Mouse (Mus musculus) brown adipose tissue, adult 24 weeks (tissue): Measurements from ENCODE around the gene Trim3. TPM values are rescaled to one million over a fixed set of nuclear protein-coding genes. Genes with fewer than 3 reads are reported as not detected.
A peak's percentile ranks its signal among the peaks of the same experiment; 100 is the strongest.

Source experiments
- H3K27ac ChIP-seq: fragments of 200-500 bp; replicated peaks from 2 replicates; pipeline ENCODE4 v1.5.1; 2012; ENCODE audit warnings: low read depth, mild to moderate bottlenecking, low read length
- H3K4me1 ChIP-seq: fragments of 200-500 bp; 2 replicates; pipeline ENCODE4 v1.6.1; 2012; ENCODE audit warnings: low read length, mixed read lengths; ENCODE audit not compliant: control insufficient read depth, insufficient read depth, insufficient read length
- H3K4me3 ChIP-seq: fragments of 200-500 bp; 2 replicates; pipeline ENCODE4 v1.5.1; 2012; ENCODE audit warnings: low read depth, mild to moderate bottlenecking, low read length, moderate library complexity; ENCODE audit not compliant: insufficient read depth
- polyA plus RNA-seq: library from polyadenylated mRNA; stranded (reverse); fragments of >200 nt; gene quantifications from 2 replicates; pipeline ENCODE4 v1.2.4, GENCODE M21; 2012; ENCODE audit not compliant: missing spikeins, insufficient read depth, insufficient read length

Gene Trim3
- polyA plus RNA-seq, 1 experiment = 11.1 TPM

DNA sequence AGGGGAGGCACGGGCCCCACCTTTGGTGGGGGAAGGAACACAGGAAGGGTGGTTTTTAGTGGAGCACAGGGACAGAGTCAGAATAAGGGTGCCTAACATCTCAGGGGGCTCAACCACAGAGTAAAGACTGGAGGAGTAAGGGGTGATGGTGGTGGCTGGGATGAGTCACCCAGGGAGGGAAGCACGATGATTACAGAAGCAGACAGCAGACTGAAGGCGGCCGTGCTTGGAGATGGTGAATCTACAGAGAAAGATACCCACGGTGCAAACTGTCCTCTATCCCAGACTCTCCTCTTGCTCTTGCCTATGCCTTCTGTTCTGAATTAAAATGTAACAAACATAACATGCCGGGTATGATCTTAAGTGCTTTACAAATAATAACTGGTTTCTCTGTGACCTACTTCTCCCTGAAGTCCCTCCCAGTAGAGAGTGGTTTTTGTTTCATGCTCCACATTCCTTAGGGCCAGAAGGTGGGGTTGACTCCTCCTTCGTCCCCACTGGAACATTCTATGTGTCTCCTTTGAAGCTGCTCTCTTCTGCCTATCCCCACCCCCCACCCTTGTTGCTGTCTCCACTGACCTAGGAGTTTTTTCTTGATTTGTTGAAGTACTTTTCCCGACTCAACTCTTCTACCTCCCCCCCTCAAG, 11.6 kb downstream of the Trim3 start:
- Histone ChIP-seq H3K27ac (no peak overlapping the region), H3K4me1 (no peaks in the 10 kb centered on the region), H3K4me3 (no peak overlapping the region)

DNA sequence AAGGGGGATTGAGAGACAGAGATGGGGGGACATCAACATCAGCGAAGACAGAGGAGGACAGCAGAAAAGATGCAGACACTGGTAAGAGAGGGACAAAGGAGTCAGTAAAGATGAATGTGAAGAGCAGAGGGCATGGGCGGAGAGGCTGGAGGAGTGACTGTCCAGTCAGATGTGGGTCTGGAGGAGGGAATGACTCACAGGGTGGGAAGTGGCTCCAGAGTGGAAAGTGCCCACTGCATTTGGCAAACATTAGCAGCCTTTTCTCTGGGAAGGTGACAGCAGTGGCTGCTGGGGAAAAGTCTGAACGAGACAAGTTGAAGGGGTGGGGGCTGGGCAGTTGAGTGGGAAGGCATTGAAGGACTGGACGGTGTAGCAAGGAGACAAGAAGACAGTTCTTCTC, 12.3 kb downstream of the Trim3 start:
- Histone ChIP-seq H3K4me1 (no peaks in the 10 kb centered on the region), H3K27ac (no peak overlapping the region), H3K4me3 (no peak overlapping the region)

- no peak overlapping the region for H3K27ac ChIP-seq
- H3K4me3 ChIP-seq = no peak overlapping the region
- H3K4me1 ChIP-seq = no peaks in the 10 kb centered on the region
Measured at GRCm38 (mm10) chr7:105619701-105620100, 13.7 kb downstream of the Trim3 start.

GRCm38 (mm10) chr7:105617810-105618209, 15.6 kb downstream of the Trim3 start:
- no peak overlapping the region for H3K4me3 ChIP-seq

GRCm38 (mm10) chr7:105616561-105616960, 16.8 kb downstream of the Trim3 start:
- no peak overlapping the region for H3K27ac ChIP-seq
- no peak overlapping the region for H3K4me3 ChIP-seq
- H3K4me1 ChIP-seq = no peaks in the 10 kb centered on the region

More at GRCm38 (mm10) chr7:105617810-105618209, 15.6 kb downstream of the Trim3 start:
- no peak overlapping the region for H3K27ac ChIP-seq
- H3K4me1 ChIP-seq = no peaks in the 10 kb centered on the region

DNA sequence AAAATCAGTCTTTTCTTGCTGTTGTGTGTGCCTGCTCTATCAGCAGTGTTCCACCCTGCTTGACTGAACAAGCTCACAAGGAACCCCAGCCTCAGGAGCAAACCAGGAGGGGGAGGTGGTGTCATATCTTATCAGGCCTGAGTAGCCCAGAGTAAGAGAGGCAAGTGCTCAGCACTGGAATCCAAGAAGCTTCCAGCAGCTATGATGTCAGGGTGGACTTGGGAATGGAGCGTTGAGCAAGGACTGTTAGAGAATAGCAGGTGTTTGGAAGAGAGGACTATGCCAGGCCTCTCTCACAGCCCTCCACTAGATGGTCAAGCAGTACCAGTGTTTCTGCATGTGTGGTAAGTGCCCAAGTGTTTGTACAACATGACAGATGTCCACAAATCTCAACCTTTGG, 17.7 kb downstream of the Trim3 start:
- Histone ChIP-seq H3K4me1 (no peaks in the 10 kb centered on the region), H3K4me3 (no peak overlapping the region), H3K27ac (no peak overlapping the region)

GRCm38 (mm10) chr7:105614400-105614799, 19.0 kb downstream of the Trim3 start:
- Histone ChIP-seq H3K4me3 (no peak overlapping the region), H3K4me1 (no peaks in the 10 kb centered on the region), H3K27ac (no peak overlapping the region)

GRCm38 (mm10) chr7:105611767-105612166, 21.6 kb downstream of the Trim3 start:
- H3K4me1 ChIP-seq = no peaks in the 10 kb centered on the region
- H3K4me3 ChIP-seq = no peak overlapping the region
- H3K27ac ChIP-seq = no peak overlapping the region

- no peaks in the 10 kb centered on the region for H3K4me1 ChIP-seq
- H3K4me3 ChIP-seq = no peak overlapping the region
- no peak overlapping the region for H3K27ac ChIP-seq
Measured at GRCm38 (mm10) chr7:105608467-105608866, 24.9 kb downstream of the Trim3 start.

- Histone ChIP-seq H3K4me1 (peaks cover 4% of the 10 kb centered on the region; the same call in 1 of the 2 replicates), H3K27ac (peak overlapping the region; percentile 88), H3K4me3 (no peak overlapping the region)
Measured at GRCm38 (mm10) chr7:105602860-105603623, 30.3 kb downstream of the Trim3 start.

- Histone ChIP-seq H3K27ac (no peak overlapping the region), H3K4me3 (no peak overlapping the region), H3K4me1 (no peaks in the 10 kb centered on the region)
Measured at GRCm38 (mm10) chr7:105590097-105590496, 43.3 kb downstream of the Trim3 start.

DNA sequence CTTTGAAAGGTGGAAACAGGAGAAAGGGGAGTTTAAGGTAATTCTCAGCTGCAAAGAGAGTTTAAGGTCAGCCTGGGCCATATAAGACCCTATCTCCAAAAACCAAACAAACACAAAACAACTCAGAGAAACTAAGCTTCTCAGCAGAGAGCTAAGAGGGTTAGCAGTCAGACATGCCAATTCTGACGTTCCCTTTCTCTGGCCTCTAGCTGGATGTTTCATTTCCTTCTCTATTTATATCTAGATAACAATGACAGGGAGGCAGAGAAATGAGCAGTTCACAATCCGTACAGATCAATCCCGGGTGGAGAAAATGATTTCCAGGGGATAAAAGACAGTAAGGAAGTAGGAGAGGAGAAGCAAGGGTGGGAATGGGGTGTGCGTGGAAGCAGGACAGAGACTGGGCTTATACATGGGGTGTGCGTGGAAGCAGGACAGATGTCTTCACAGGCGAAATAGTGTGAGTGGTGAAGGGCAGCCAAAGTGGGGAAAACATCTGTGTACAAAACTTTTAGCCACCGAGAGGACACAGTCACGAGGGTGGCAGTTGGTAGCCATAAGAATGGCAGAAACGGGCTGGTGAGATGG, 45.0 kb downstream of the Trim3 start:
- Histone ChIP-seq H3K4me1 (no peaks in the 10 kb centered on the region), H3K27ac (no peak overlapping the region), H3K4me3 (no peak overlapping the region)

- H3K4me1 ChIP-seq = no peaks in the 10 kb centered on the region
- no peak overlapping the region for H3K27ac ChIP-seq
- no peak overlapping the region for H3K4me3 ChIP-seq
Measured at GRCm38 (mm10) chr7:105581959-105582358, 51.4 kb downstream of the Trim3 start.

GRCm38 (mm10) chr7:105581094-105581703, 52.2 kb downstream of the Trim3 start, which contains the start of gene Apbb1:
Apbb1 (minus strand) TSS chr7:105581653.
- no peak within 1 kb of the TSS for H3K27ac ChIP-seq
- H3K4me1 ChIP-seq = no peaks in the 10 kb centered on the region
- peak within 1 kb of the TSS; percentile 99 for H3K4me3 ChIP-seq

DNA sequence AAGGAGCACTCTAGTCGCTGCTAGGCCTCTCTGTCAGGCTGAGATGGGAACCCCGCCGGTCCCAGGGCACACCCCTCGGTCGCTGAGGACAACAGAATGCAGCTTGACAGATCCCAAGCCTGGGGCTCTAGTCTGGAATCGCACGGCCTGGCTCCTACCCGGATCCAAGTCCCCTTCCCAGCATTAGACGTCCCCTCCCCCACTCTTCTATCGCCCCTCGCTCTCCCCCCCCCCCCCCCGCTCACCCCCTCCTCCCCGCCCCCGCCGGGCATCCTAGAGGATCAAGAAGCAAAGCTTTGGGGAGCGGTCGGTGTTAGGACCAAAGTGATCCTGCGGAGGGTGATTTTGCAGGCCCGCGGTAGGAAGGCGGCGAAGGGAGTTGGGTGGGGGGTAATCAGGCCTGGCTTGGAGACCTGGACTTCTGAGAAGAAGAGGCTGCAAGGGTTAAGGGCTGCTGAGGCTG, 52.7 kb downstream of the Trim3 start:
- H3K4me1 ChIP-seq = no peaks in the 10 kb centered on the region
- peak overlapping the region; percentile 99 for H3K4me3 ChIP-seq
- no peak overlapping the region for H3K27ac ChIP-seq
